Mouse (Mus musculus): ENCODE measurements around the gene G3bp1. TPM values are rescaled to one million over a fixed set of nuclear protein-coding genes. Genes with fewer than 3 reads are reported as not detected.

The G3bp1 gene
- total and polyA plus RNA-seq, 3 experiments: 145 to 233 (median 183) TPM

GRCm38 (mm10) chr11:55468611-55469047, 856 bp upstream of the G3bp1 start:
- Histone ChIP-seq H3K4me1 (ENCODE audit: control insufficient read depth in 1 of 2, insufficient read depth in 2 of 2) (peaks cover 4 to 21% of the 10 kb centered on the region in 2 experiments), H3K79me2 (replicated peaks; ENCODE audit: control insufficient read depth, extremely low read depth, insufficient read depth, poor library complexity, severe bottlenecking) (peaks cover 40% of the 10 kb centered on the region), H3K9me3 (replicated peaks; ENCODE audit: low read length) (no peaks in the 10 kb centered on the region), H3K27me3 (replicated peaks) (no peaks in the 10 kb centered on the region), H3K36me3 (replicated peaks in 1 of 2; ENCODE audit: control insufficient read depth in 1 of 2, insufficient read depth in 1 of 2, low read length in 1 of 2) (peaks cover 2 to 20% of the 10 kb centered on the region in 2 experiments), H3K4me2 (ENCODE audit: insufficient read depth, low read depth, poor library complexity, severe bottlenecking) (peak overlapping the region; percentile 67), H3K9ac (ENCODE audit: insufficient read depth, low read depth) (peak overlapping the region; percentile 86), H3K27ac (ENCODE audit: insufficient read depth, low read depth) (peak overlapping the region; percentile 80), H3K4me3 (replicated peaks in 1 of 3; ENCODE audit: low read depth in 2 of 3, low read length in 2 of 3, poor library complexity in 1 of 3) (peak overlapping the region; percentile 73 to 93 (median 86))
- TF ChIP-seq SMC3 (IDR thresholded peaks at IDR 0.05; ENCODE audit: low read depth, low read length) (no peak), RAD21 (IDR thresholded peaks at IDR 0.05; ENCODE audit: low read depth, low read length) (no peak), MAFK (IDR thresholded peaks at IDR 0.05; ENCODE audit: insufficient replicate concordance, low read length) (no peak; the same call in 1 of the 2 replicates), ZC3H11A (IDR thresholded peaks at IDR 0.05; ENCODE audit: low read depth, low read length) (no peak), ZNF384 (IDR thresholded peaks at IDR 0.05; ENCODE audit: low read depth, low read length) (no peak), TCF12 (IDR thresholded peaks at IDR 0.05; ENCODE audit: low read depth, low read length) (no peak), MXI1 (IDR thresholded peaks at IDR 0.05; ENCODE audit: low read depth, low read length) (peak; percentile 64; the same call in 1 of the 2 replicates), UBTF (IDR thresholded peaks at IDR 0.05; ENCODE audit: low read depth, low read length) (peak; percentile 77; the same call in 1 of the 2 replicates), KAT2A (IDR thresholded peaks at IDR 0.05; ENCODE audit: insufficient replicate concordance, low read length) (no peak), ZKSCAN1 (IDR thresholded peaks at IDR 0.05; ENCODE audit: borderline replicate concordance, low read depth, low read length) (no peak), NRF1 (IDR thresholded peaks at IDR 0.05; ENCODE audit: low read depth, low read length) (no peak), JUND (conservative IDR thresholded peaks at IDR 0.05; ENCODE audit: low read depth, low read length) (0 out of 2 replicates have a peak, but pooled peaks have one; percentile 33), RCOR1 (conservative IDR thresholded peaks at IDR 0.05; ENCODE audit: low read depth, low read length) (no peak; the same call in 1 of the 2 replicates), CHD1 (IDR thresholded peaks at IDR 0.05; ENCODE audit: low read depth, low read length) (0 out of 2 replicates have a peak, but pooled peaks have one; percentile 82), EP300 (IDR thresholded peaks at IDR 0.05; ENCODE audit: low read length) (0 out of 2 replicates have a peak, but pooled peaks have one; percentile 59), CTCF (conservative IDR thresholded peaks at IDR 0.05 in 1 of 2, IDR thresholded peaks at IDR 0.05 in 1 of 2; ENCODE audit: low read depth in 2 of 2, low read length in 2 of 2) (no peak), MEF2A (IDR thresholded peaks at IDR 0.05; ENCODE audit: borderline replicate concordance, low read depth, low read length) (no peak), NELFE (IDR thresholded peaks at IDR 0.05; ENCODE audit: low read depth, low read length) (no peak), BHLHE40 (IDR thresholded peaks at IDR 0.05; ENCODE audit: low read depth, low read length) (no peak), ELF1 (IDR thresholded peaks at IDR 0.05; ENCODE audit: low read depth, low read length) (no peak), POLR2AphosphoS2 (IDR thresholded peaks at IDR 0.05; ENCODE audit: low read depth, low read length) (peak; percentile 2; the same call in 1 of the 2 replicates)
- DNase-seq (ENCODE audit: extremely low read depth): peak; percentile 61
- dilution Hi-C loops (cut with MboI; ENCODE audit: extremely low pct_ligation_motif_present, extremely low pct_unique_long_range_greater_than_20kb, low sequenced_read_pairs): no loop called here
- in situ Hi-C loops (cut with MboI; ENCODE audit: low pct_ligation_motif_present, low pct_unique_long_range_greater_than_20kb, low sequenced_read_pairs): no loop called here
